Mouse (Mus musculus): ENCODE data around the gene Pitx2. TPM values are rescaled to one million over a fixed set of nuclear protein-coding genes. Genes with fewer than 3 reads are reported as not detected.
A peak's percentile ranks its signal among the peaks of the same experiment; 100 is the strongest.

Gene Pitx2
- polyA plus RNA-seq, 1 experiment from 2014 or later, result 11.9 TPM

DNA sequence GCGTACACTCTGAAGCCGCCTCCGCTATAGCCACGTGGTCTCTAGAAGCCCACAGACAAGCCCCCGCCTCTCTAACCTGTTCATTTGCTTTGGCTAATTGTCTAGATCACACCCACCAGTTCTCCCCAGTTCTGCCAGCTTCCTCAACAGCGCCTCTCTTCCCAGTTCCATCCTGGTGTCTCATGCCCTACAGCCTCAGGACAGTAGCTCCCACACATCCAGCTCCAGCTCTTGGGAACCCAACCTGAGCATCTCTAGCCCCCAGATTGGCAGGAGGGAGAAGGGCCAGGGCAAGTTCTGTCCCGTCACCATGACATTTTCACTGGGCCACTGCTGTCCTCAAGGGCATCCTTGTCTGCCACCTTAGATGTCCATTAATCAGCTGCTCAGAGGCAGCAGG is 29.3 kb upstream of the Pitx2 start:
- no peak overlapping the region for H3K4me3 ChIP-seq (ENCODE audit: low read depth, low read length)
- no peaks in the 10 kb centered on the region for H3K36me3 ChIP-seq (ENCODE audit: control insufficient read depth, insufficient read depth, low read length)
- 87% methylated on average over 7 of the region's 7 CpGs for WGBS
- H3K4me2 ChIP-seq (ENCODE audit: low read depth, low read length, severe bottlenecking), result no peak overlapping the region
- no peak overlapping the region for H3K27ac ChIP-seq (ENCODE audit: low read depth, low read length)
- ATAC-seq (replicated peaks; ENCODE audit: low FRiP score) (no peak), DNase-seq (ENCODE audit: low spot score) (no peak)
- H3K9ac ChIP-seq (ENCODE audit: low read length), result no peak overlapping the region
- no peaks in the 10 kb centered on the region for H3K27me3 ChIP-seq (ENCODE audit: control insufficient read depth, insufficient read depth, low read length)
- H3K9me3 ChIP-seq (ENCODE audit: control insufficient read depth, low read length), result no peaks in the 10 kb centered on the region
- H3K4me1 ChIP-seq (replicated peaks; ENCODE audit: control insufficient read depth, insufficient read depth, low read length), result no peaks in the 10 kb centered on the region

DNA sequence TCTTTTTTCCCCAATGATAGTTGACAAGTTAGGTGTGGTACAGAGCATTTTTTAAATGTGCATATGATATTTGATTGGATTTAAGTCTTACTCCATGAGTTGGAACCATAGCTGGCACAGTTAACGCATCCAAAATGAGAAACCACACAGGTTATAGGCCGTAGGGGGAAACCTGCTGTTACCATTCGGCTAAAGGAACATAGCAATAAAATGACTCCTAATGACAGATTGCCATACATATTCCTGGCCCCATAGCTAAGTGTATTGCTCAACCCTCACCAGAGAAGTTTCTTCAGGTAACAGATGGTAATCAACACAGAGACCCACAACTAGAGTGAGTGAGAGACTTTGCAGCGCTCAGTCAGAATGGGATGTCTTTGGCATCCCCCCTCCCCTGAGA is 27.9 kb upstream of the Pitx2 start:
- no peak for ATAC-seq (replicated peaks; ENCODE audit: low FRiP score)
- no peak for DNase-seq (ENCODE audit: low spot score)
- Histone ChIP-seq H3K27me3 (ENCODE audit: control insufficient read depth, insufficient read depth, low read length) (no peaks in the 10 kb centered on the region), H3K4me1 (replicated peaks; ENCODE audit: control insufficient read depth, insufficient read depth, low read length) (no peaks in the 10 kb centered on the region), H3K9ac (ENCODE audit: low read length) (no peak overlapping the region), H3K36me3 (ENCODE audit: control insufficient read depth, insufficient read depth, low read length) (no peaks in the 10 kb centered on the region), H3K4me3 (ENCODE audit: low read depth, low read length) (no peak overlapping the region), H3K27ac (ENCODE audit: low read depth, low read length) (no peak overlapping the region), H3K9me3 (ENCODE audit: control insufficient read depth, low read length) (no peaks in the 10 kb centered on the region), H3K4me2 (ENCODE audit: low read depth, low read length, severe bottlenecking) (no peak overlapping the region)
- 92% methylated on average over 4 of the region's 4 CpGs for WGBS

DNA sequence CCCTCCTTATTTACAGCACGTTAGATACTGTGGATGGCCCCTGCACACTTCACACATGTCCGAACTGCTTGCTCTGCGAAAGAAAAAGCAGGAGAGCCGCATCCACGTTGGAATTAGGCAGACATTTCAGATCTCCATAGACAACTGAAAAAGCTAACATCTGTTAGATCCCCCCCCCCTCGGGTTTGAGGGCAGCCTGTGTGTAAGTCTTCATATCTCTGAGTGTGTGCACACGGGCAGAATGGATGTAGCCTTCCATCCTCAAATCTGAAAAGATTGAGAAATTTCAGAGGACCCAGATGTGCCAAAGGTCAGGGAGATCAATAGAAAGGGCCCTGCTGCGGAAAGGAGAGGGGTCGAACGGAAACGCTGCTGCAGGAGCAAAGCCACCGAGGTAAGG is 5.2 kb upstream of the Pitx2 start:
- H3K4me1 ChIP-seq (replicated peaks; ENCODE audit: control insufficient read depth, insufficient read depth, low read length), result peaks cover 8% of the 10 kb centered on the region
- no peaks in the 10 kb centered on the region for H3K9me3 ChIP-seq (ENCODE audit: control insufficient read depth, low read length)
- peaks cover 61% of the 10 kb centered on the region for H3K27me3 ChIP-seq (ENCODE audit: control insufficient read depth, insufficient read depth, low read length)
- 3% methylated on average over 12 of the region's 12 CpGs for WGBS
- DNase-seq (ENCODE audit: low spot score) (no peak), ATAC-seq (replicated peaks; ENCODE audit: low FRiP score) (no peak)
- no peak overlapping the region for H3K9ac ChIP-seq (ENCODE audit: low read length)
- H3K4me3 ChIP-seq (ENCODE audit: low read depth, low read length), result no peak overlapping the region
- no peak overlapping the region for H3K4me2 ChIP-seq (ENCODE audit: low read depth, low read length, severe bottlenecking)
- no peak overlapping the region for H3K27ac ChIP-seq (ENCODE audit: low read depth, low read length)
- no peaks in the 10 kb centered on the region for H3K36me3 ChIP-seq (ENCODE audit: control insufficient read depth, insufficient read depth, low read length)

DNA sequence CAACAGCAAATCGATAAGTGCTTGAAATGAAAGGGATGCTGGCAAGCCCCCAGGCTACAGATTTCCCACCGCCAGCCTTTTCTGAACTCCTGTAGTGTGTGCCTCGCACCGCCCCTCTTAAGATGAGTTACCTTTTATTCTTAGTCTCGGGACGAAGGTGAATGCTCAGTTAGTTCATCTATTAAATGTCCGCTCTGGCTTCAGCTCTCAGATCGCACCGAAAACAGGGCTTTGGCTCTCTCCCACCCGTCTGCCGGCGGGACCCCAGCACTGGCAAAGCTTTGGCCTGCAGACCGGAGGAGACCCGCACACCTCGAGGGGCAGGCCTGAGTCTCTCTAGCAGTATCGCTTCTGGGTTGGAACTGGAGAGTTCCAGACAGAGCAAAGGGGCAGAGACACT is 4.6 kb upstream of the Pitx2 start:
- Histone ChIP-seq H3K4me3 (ENCODE audit: low read depth, low read length) (no peak overlapping the region), H3K9ac (ENCODE audit: low read length) (no peak overlapping the region), H3K27ac (ENCODE audit: low read depth, low read length) (no peak overlapping the region), H3K4me2 (ENCODE audit: low read depth, low read length, severe bottlenecking) (no peak overlapping the region), H3K36me3 (ENCODE audit: control insufficient read depth, insufficient read depth, low read length) (no peaks in the 10 kb centered on the region), H3K9me3 (ENCODE audit: control insufficient read depth, low read length) (no peaks in the 10 kb centered on the region), H3K4me1 (replicated peaks; ENCODE audit: control insufficient read depth, insufficient read depth, low read length) (peaks cover 11% of the 10 kb centered on the region), H3K27me3 (ENCODE audit: control insufficient read depth, insufficient read depth, low read length) (peaks cover 67% of the 10 kb centered on the region)
- ATAC-seq (replicated peaks; ENCODE audit: low FRiP score), result no peak
- WGBS, result 1% methylated on average over 16 of the region's 16 CpGs
- no peak for DNase-seq (ENCODE audit: low spot score)

- H3K4me3 ChIP-seq (ENCODE audit: low read depth, low read length), result no peak overlapping the region
- DNase-seq (ENCODE audit: low spot score), result no peak
- H3K27ac ChIP-seq (ENCODE audit: low read depth, low read length), result no peak overlapping the region
- 1% methylated on average over 12 of the region's 12 CpGs for WGBS
- ATAC-seq (replicated peaks; ENCODE audit: low FRiP score), result no peak
- no peaks in the 10 kb centered on the region for H3K36me3 ChIP-seq (ENCODE audit: control insufficient read depth, insufficient read depth, low read length)
- no peaks in the 10 kb centered on the region for H3K9me3 ChIP-seq (ENCODE audit: control insufficient read depth, low read length)
- H3K9ac ChIP-seq (ENCODE audit: low read length), result no peak overlapping the region
- H3K4me2 ChIP-seq (ENCODE audit: low read depth, low read length, severe bottlenecking), result no peak overlapping the region
- peaks cover 73% of the 10 kb centered on the region for H3K27me3 ChIP-seq (ENCODE audit: control insufficient read depth, insufficient read depth, low read length)
- peaks cover 11% of the 10 kb centered on the region for H3K4me1 ChIP-seq (replicated peaks; ENCODE audit: control insufficient read depth, insufficient read depth, low read length)
Measured at GRCm38 (mm10) chr3:129195816-129196549, 3.7 kb upstream of the Pitx2 start.

GRCm38 (mm10) chr3:129196550-129196919 is 3.1 kb upstream of the Pitx2 start:
- no peak for ATAC-seq (replicated peaks; ENCODE audit: low FRiP score)
- no peak for DNase-seq (ENCODE audit: low spot score)
- Histone ChIP-seq H3K36me3 (ENCODE audit: control insufficient read depth, insufficient read depth, low read length) (no peaks in the 10 kb centered on the region), H3K4me1 (replicated peaks; ENCODE audit: control insufficient read depth, insufficient read depth, low read length) (peaks cover 11% of the 10 kb centered on the region), H3K9me3 (ENCODE audit: control insufficient read depth, low read length) (no peaks in the 10 kb centered on the region), H3K9ac (ENCODE audit: low read length) (no peak overlapping the region), H3K4me3 (ENCODE audit: low read depth, low read length) (no peak overlapping the region), H3K27me3 (ENCODE audit: control insufficient read depth, insufficient read depth, low read length) (peaks cover 77% of the 10 kb centered on the region), H3K27ac (ENCODE audit: low read depth, low read length) (no peak overlapping the region), H3K4me2 (ENCODE audit: low read depth, low read length, severe bottlenecking) (no peak overlapping the region)
- under 1% methylated on average over 10 of the region's 10 CpGs for WGBS

DNA sequence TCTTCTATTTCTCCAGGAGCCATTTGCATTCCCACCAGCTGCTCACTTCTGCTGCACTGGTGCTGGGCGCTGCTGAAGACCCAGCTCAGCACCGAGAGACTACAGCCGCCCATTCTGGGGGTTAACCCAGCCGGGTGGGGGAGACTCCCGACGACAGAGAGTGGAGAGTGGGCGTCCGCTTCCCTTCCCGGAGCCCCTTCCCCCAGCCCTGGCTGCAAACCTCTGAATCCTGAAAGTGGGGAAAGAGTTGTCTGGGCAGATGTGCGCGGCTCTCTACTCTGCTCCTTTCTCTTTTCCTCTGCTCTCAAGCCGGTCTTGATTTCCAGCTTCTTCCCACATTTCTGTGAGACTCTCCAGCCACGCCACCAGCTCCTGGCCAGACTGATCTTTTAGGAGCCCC is 2.6 kb upstream of the Pitx2 start:
- DNase-seq (ENCODE audit: low spot score) (peak; percentile 59), ATAC-seq (replicated peaks; ENCODE audit: low FRiP score) (no peak)
- H3K9me3 ChIP-seq (ENCODE audit: control insufficient read depth, low read length), result no peaks in the 10 kb centered on the region
- H3K9ac ChIP-seq (ENCODE audit: low read length), result no peak overlapping the region
- WGBS, result 0% methylated on average over 13 of the region's 13 CpGs
- H3K27ac ChIP-seq (ENCODE audit: low read depth, low read length), result no peak overlapping the region
- no peak overlapping the region for H3K4me3 ChIP-seq (ENCODE audit: low read depth, low read length)
- peaks cover 11% of the 10 kb centered on the region for H3K4me1 ChIP-seq (replicated peaks; ENCODE audit: control insufficient read depth, insufficient read depth, low read length)
- peaks cover 80% of the 10 kb centered on the region for H3K27me3 ChIP-seq (ENCODE audit: control insufficient read depth, insufficient read depth, low read length)
- no peak overlapping the region for H3K4me2 ChIP-seq (ENCODE audit: low read depth, low read length, severe bottlenecking)
- H3K36me3 ChIP-seq (ENCODE audit: control insufficient read depth, insufficient read depth, low read length), result no peaks in the 10 kb centered on the region

- DNase-seq (ENCODE audit: low spot score), result no peak
- Histone ChIP-seq H3K27me3 (ENCODE audit: control insufficient read depth, insufficient read depth, low read length) (peaks cover 81% of the 10 kb centered on the region), H3K4me1 (replicated peaks; ENCODE audit: control insufficient read depth, insufficient read depth, low read length) (peaks cover 11% of the 10 kb centered on the region), H3K9me3 (ENCODE audit: control insufficient read depth, low read length) (no peaks in the 10 kb centered on the region), H3K36me3 (ENCODE audit: control insufficient read depth, insufficient read depth, low read length) (no peaks in the 10 kb centered on the region), H3K4me2 (ENCODE audit: low read depth, low read length, severe bottlenecking) (no peak overlapping the region), H3K9ac (ENCODE audit: low read length) (no peak overlapping the region), H3K27ac (ENCODE audit: low read depth, low read length) (no peak overlapping the region), H3K4me3 (ENCODE audit: low read depth, low read length) (no peak overlapping the region)
- 2% methylated on average over 16 of the region's 16 CpGs for WGBS
- no peak for ATAC-seq (replicated peaks; ENCODE audit: low FRiP score)
Measured at GRCm38 (mm10) chr3:129197786-129198626, 1.7 kb upstream of the Pitx2 start.

DNA sequence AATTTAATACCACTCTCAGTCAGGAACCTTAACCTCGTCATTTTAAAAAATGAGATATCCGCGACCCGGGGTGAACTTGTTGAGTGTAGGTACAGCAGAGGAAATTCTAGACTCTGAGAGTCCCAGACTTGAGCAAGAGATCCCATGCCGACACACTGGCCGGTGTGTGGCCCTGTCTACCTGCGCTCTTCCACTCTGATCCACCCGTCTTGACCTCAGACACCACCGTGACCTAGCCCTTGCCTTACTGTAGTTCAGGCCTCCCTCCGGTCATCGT is 1.1 kb upstream of the Pitx2 start:
- H3K27me3 ChIP-seq (ENCODE audit: control insufficient read depth, insufficient read depth, low read length), result peaks cover 83% of the 10 kb centered on the region
- no peak overlapping the region for H3K27ac ChIP-seq (ENCODE audit: low read depth, low read length)
- H3K4me3 ChIP-seq (ENCODE audit: low read depth, low read length), result no peak overlapping the region
- ATAC-seq (replicated peaks; ENCODE audit: low FRiP score), result no peak
- peaks cover 11% of the 10 kb centered on the region for H3K4me1 ChIP-seq (replicated peaks; ENCODE audit: control insufficient read depth, insufficient read depth, low read length)
- 0% methylated on average over 11 of the region's 11 CpGs for WGBS
- H3K9me3 ChIP-seq (ENCODE audit: control insufficient read depth, low read length), result no peaks in the 10 kb centered on the region
- DNase-seq (ENCODE audit: low spot score), result no peak
- H3K9ac ChIP-seq (ENCODE audit: low read length), result no peak overlapping the region
- H3K4me2 ChIP-seq (ENCODE audit: low read depth, low read length, severe bottlenecking), result no peak overlapping the region
- H3K36me3 ChIP-seq (ENCODE audit: control insufficient read depth, insufficient read depth, low read length), result no peaks in the 10 kb centered on the region
